Mouse (Mus musculus): ENCODE results near the gene Wnt6.

DNA sequence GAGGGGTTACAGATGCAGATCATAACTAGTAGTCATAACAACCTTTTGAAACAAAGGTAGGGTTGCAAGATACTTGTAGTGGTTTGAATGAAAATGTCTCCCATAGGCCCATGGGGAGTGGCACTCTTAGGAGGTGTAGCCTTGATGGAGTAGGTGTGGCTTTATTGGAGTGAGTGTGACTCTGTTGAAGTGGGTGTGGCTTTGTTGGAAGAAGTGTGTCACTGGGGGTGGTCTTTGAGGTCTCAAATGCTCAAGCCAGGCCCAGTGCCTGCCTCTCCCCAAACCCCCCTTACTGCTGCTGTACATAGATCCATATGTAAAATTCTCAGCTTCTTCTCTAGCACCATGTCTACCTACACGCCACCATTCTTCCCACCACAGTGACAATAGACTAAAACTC lies 46.8 kb downstream of the Wnt6 start:
- TF ChIP-seq CTCF (IDR thresholded peaks at IDR 0.05; ENCODE audit: control insufficient read depth, insufficient read depth, low read length), result no peak
- no peak for TF ChIP-seq POLR2A (IDR thresholded peaks at IDR 0.05; ENCODE audit: borderline replicate concordance, control insufficient read depth, low read depth, low read length)

Measured in bone marrow, adult 2 months (tissue).